Mouse (Mus musculus) myocyte (in vitro differentiated cells): ENCODE data around the gene S100pbp.

Source experiments
- E2F4 ChIP-seq: IDR thresholded peaks from one replicate; pipeline ENCODE4 v1.6.1; 2011; ENCODE audit warnings: mild to moderate bottlenecking, control low read depth, moderate library complexity; ENCODE audit not compliant: insufficient read depth
- MAX ChIP-seq: IDR thresholded peaks from one replicate; pipeline ENCODE4 v1.6.1; 2011; ENCODE audit warnings: low read depth, mild to moderate bottlenecking, control low read depth
- MYOG ChIP-seq, 3 experiments: IDR thresholded peaks; one replicate each; pipeline ENCODE4 v1.6.1; 2011; ENCODE audit warnings: control low read depth in 2 of 3, low read depth in 2 of 3, mild to moderate bottlenecking in 2 of 3; ENCODE audit not compliant: insufficient read length in 2 of 3, control insufficient read depth in 1 of 3, insufficient read depth in 1 of 3
- POLR2A ChIP-seq: IDR thresholded peaks from one replicate; pipeline ENCODE4 v1.6.1; 2011; ENCODE audit warnings: low read depth, mild to moderate bottlenecking, control low read depth, moderate library complexity; ENCODE audit not compliant: insufficient read length
- REST ChIP-seq: IDR thresholded peaks from one replicate; pipeline ENCODE4 v1.6.1; 2011; ENCODE audit warnings: mild to moderate bottlenecking, control low read depth, moderate library complexity; ENCODE audit not compliant: insufficient read depth, insufficient read length
- TCF12 ChIP-seq: IDR thresholded peaks from one replicate; pipeline ENCODE4 v1.6.1; 2011; ENCODE audit warnings: mild to moderate bottlenecking, control low read depth; ENCODE audit not compliant: poor library complexity, insufficient read depth, severe bottlenecking

GRCm38 (mm10) chr4:129140808-129141207 is 48.7 kb downstream of the S100pbp start:
- TF ChIP-seq POLR2A (no peak), TCF12 (no peak), MAX (no peak), E2F4 (no peak), MYOG (IDR thresholded peaks at IDR 0.05; ENCODE audit: control insufficient read depth in 1 of 3, insufficient read depth in 1 of 3, insufficient read length in 2 of 3, low read depth in 2 of 3) (no peak), REST (no peak)
